15 mouse cellular contexts compared by ENCODE assay signal in the genomic region with DNA sequence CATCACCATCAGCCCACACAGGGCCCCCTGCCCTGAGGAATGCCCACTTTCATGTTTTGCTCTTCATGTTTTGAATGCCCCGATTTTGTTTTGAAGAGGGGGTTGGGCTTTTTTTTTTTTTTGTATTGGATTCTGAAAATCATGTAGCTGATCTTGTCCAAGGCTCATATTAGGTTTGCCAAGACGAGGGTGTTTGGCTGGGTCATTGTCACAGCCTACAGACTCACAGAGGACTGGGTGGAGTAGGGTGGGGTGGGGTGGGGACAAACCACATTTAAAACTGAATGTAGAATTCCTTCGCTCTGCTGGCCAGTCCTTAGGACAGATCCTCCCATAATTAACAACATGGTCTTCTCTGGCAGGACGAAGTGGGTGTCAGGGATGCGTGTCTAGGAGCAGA. TPM values are rescaled to one million over a fixed set of nuclear protein-coding genes. Genes with fewer than 3 reads are reported as not detected.
A peak's percentile ranks its signal among the peaks of the same experiment; 100 is the strongest.
DNase-seq lines count a peak whose midpoint lies in the region; ATAC-seq and TF ChIP-seq lines count a peak whose summit lies in the region.
"Had no signal": no experiment of that assay in that cellular context is flagged by ENCODE, and none has a peak within 500 bp of the region (broad histone marks: within the 10 kb centered on the region; RNA-seq: fewer than 3 reads in every experiment).

No protein-coding gene starts in this region.

- no peaks in the 10 kb centered on the region for H3K27me3 ChIP-seq in lung, embryonic 14.5 days (ENCODE audit: insufficient read depth, low read length)
- H3K27me3 ChIP-seq in embryonic facial prominence, embryonic 14.5 days (replicated peaks; ENCODE audit: control insufficient read depth, insufficient read depth, low read length): no peaks in the 10 kb centered on the region

- no peak for TF ChIP-seq CTCF in lung, embryonic 14.5 days (IDR thresholded peaks at IDR 0.05; ENCODE audit: low read depth)

- no peak overlapping the region for H3K27ac ChIP-seq in lung, embryonic 14.5 days (ENCODE audit: low read depth)
- H3K27ac ChIP-seq in embryonic facial prominence, embryonic 14.5 days (replicated peaks; ENCODE audit: low read depth, low read length): no peak overlapping the region
- H3K27ac ChIP-seq: kidney, postnatal 0 days had no signal

- no peak overlapping the region for H3K4me3 ChIP-seq in lung, embryonic 14.5 days (ENCODE audit: low read depth, low read length)
- H3K4me3 ChIP-seq in embryonic facial prominence, embryonic 14.5 days (ENCODE audit: low read depth, low read length): no peak overlapping the region
- H3K4me3 ChIP-seq: megakaryocyte, embryonic 14.5 days had no signal

- no peaks in the 10 kb centered on the region for H3K9me3 ChIP-seq in lung, embryonic 14.5 days (ENCODE audit: low read depth, low read length)
- H3K9me3 ChIP-seq in embryonic facial prominence, embryonic 14.5 days (ENCODE audit: control insufficient read depth, low read length): no peaks in the 10 kb centered on the region
- H3K9me3 ChIP-seq: G1E had no signal

- no peaks in the 10 kb centered on the region for H3K4me1 ChIP-seq in lung, embryonic 14.5 days (ENCODE audit: insufficient read depth)
- H3K4me1 ChIP-seq in embryonic facial prominence, embryonic 14.5 days (ENCODE audit: control insufficient read depth, insufficient read depth, low read length): peaks cover 17% of the 10 kb centered on the region

- peak; percentile 35; the same call in 1 of the 2 replicates for ATAC-seq in lung, embryonic 14.5 days (ENCODE audit: insufficient read depth)
- 0 out of 2 replicates have a peak, but pooled peaks have one; percentile 6 for ATAC-seq in embryonic facial prominence, embryonic 14.5 days (ENCODE audit: low read depth)
- peak; percentile 43; the same call in 1 of the 2 replicates for ATAC-seq in megakaryocyte progenitor cell, adult 5-6 weeks (replicated peaks; ENCODE audit: poor library complexity)

- 66% methylated on average over 5 of the region's 5 CpGs for WGBS in lung, embryonic 14.5 days
- 46% methylated on average over 5 of the region's 5 CpGs for WGBS in embryonic facial prominence, embryonic 14.5 days

- DNase-seq in heart, adult 11 months: peak; percentile 73
- no peak for DNase-seq in heart, adult 8-10 months (ENCODE audit: low spot score)
- DNase-seq in lung, embryonic 14.5 days: no peak
- no peak for DNase-seq in lung, postnatal 4 days
- no peak for DNase-seq in embryonic facial prominence, embryonic 14.5 days (ENCODE audit: low spot score)
- DNase-seq in spleen, postnatal 14 days (ENCODE audit: low spot score in 2 of 2): no peak
- DNase-seq in cerebellum, adult 9-11 months: no peak
- DNase-seq: adrenal gland, postnatal 14 days; right cerebral cortex, postnatal 14 days had no signal

- no peaks in the 10 kb centered on the region for H3K36me3 ChIP-seq in lung, embryonic 14.5 days (ENCODE audit: insufficient read depth)
- H3K36me3 ChIP-seq in embryonic facial prominence, embryonic 14.5 days (ENCODE audit: control insufficient read depth, insufficient read depth, low read length): no peaks in the 10 kb centered on the region
- H3K36me3 ChIP-seq: G1E had no signal

- no peak overlapping the region for H3K4me2 ChIP-seq in lung, embryonic 14.5 days
- H3K4me2 ChIP-seq in embryonic facial prominence, embryonic 14.5 days (ENCODE audit: low read depth, low read length): peak overlapping the region; percentile 46

- no peak overlapping the region for H3K9ac ChIP-seq in lung, embryonic 14.5 days
- H3K9ac ChIP-seq in embryonic facial prominence, embryonic 14.5 days (ENCODE audit: low read depth, low read length): no peak overlapping the region

RNA-seq across cellular contexts. Expression of gene Fam180a, which starts 27.5 kb away (rescaled TPM):
- total RNA-seq in heart, adult 8-10 months (2022): under 1 TPM; 0.44 to 0.62 (median 0.53) TPM
- polyA plus RNA-seq in lung, embryonic 14.5 days (2014; fragmentation: Nextera tagmentation; extraction: Ambion mirVana): 0.74 and 1.1 TPM in 2 replicates
- 4.1 and 4.3 TPM in 2 replicates for polyA plus RNA-seq in embryonic facial prominence, embryonic 14.5 days (2014; fragmentation: Nextera tagmentation; extraction: Ambion mirVana)
- not detected in 2 replicates for total RNA-seq in megakaryocyte progenitor cell, adult 5-6 weeks (2015)
- total RNA-seq in megakaryocyte progenitor cell, adult 5-6 weeks (2017): not detected in 2 replicates
- total RNA-seq: common myeloid progenitor, adult 5-6 weeks; G1E had no signal
- polyA plus RNA-seq: G1E; thymus, postnatal 0 days had no signal

RNA-seq across cellular contexts. Expression of gene Slc13a4, which starts 45.5 kb away (rescaled TPM):
- total RNA-seq in heart, adult 8-10 months (2022): under 1 TPM in 2 of 4 experiments, not detected in 2; 0.14 to 0.37 TPM
- 0.12 and 0.24 TPM in 2 replicates for polyA plus RNA-seq in lung, embryonic 14.5 days (2014; fragmentation: Nextera tagmentation; extraction: Ambion mirVana)
- polyA plus RNA-seq in embryonic facial prominence, embryonic 14.5 days (2014; fragmentation: Nextera tagmentation; extraction: Ambion mirVana): 2.5 and 3.0 TPM in 2 replicates
- total RNA-seq in megakaryocyte progenitor cell, adult 5-6 weeks (2015): not detected in 2 replicates
- not detected in 2 replicates for total RNA-seq in megakaryocyte progenitor cell, adult 5-6 weeks (2017)
- total RNA-seq: common myeloid progenitor, adult 5-6 weeks had no signal
- polyA plus RNA-seq: G1E had no signal
